Mouse (Mus musculus) MEL (cell line): ENCODE measurements around the gene Dpp4.

Source experiments
- CHD1 ChIP-seq: IDR thresholded peaks from 2 replicates; pipeline ENCODE4 v1.6.1; 2012; ENCODE audit warnings: low read depth, mild to moderate bottlenecking, inconsistent platforms, low read length, improper control_type of control experiment
- CTCF ChIP-seq, 3 experiments: IDR thresholded peaks in 2 of 3; conservative IDR thresholded peaks in 1 of 3; 2 replicates each; pipeline ENCODE4 v1.5.1; 2011 to 2012; ENCODE audit warnings: low read length in 3 of 3, low read depth in 2 of 3, mild to moderate bottlenecking in 2 of 3, improper control_type of control experiment in 1 of 3, inconsistent platforms in 1 of 3, mixed read lengths in 1 of 3, moderate library complexity in 1 of 3; ENCODE audit not compliant: control insufficient read depth in 1 of 3, insufficient read depth in 1 of 3, poor library complexity in 1 of 3, severe bottlenecking in 1 of 3
- ETS1 ChIP-seq: IDR thresholded peaks from 2 replicates; pipeline ENCODE4 v1.6.1; 2012; ENCODE audit warnings: low read depth, mild to moderate bottlenecking, inconsistent platforms, low read length, improper control_type of control experiment, moderate library complexity
- MYC ChIP-seq: IDR thresholded peaks from 2 replicates; pipeline ENCODE4 v1.6.1; 2011; ENCODE audit warnings: low read depth, mild to moderate bottlenecking, low read length, improper control_type of control experiment, moderate library complexity
- POLR2A ChIP-seq, 2 experiments: IDR thresholded peaks; 2 replicates each; pipeline ENCODE4 v1.6.1; 2011 to 2012; ENCODE audit warnings: low read length in 2 of 2, mild to moderate bottlenecking in 2 of 2, control low read depth in 1 of 2, improper control_type of control experiment in 1 of 2, low read depth in 1 of 2, moderate library complexity in 1 of 2; ENCODE audit not compliant: control insufficient read depth in 1 of 2, insufficient read depth in 1 of 2, poor library complexity in 1 of 2
- POLR2AphosphoS5 ChIP-seq: IDR thresholded peaks from 2 replicates; pipeline ENCODE4 v1.6.1; 2012; ENCODE audit warnings: low read depth, borderline replicate concordance, mild to moderate bottlenecking, inconsistent platforms, low read length, moderate library complexity, mixed read lengths
- SIN3A ChIP-seq: IDR thresholded peaks from 2 replicates; pipeline ENCODE4 v1.6.1; 2012; ENCODE audit warnings: low read length, improper control_type of control experiment, inconsistent platforms
- SMC3 ChIP-seq: IDR thresholded peaks from 2 replicates; pipeline ENCODE4 v1.6.1; 2011; ENCODE audit warnings: low read depth, low read length, improper control_type of control experiment
- TCF12 ChIP-seq: IDR thresholded peaks from 2 replicates; pipeline ENCODE4 v1.6.1; 2014; ENCODE audit warnings: low read depth, mild to moderate bottlenecking, inconsistent platforms, low read length, improper control_type of control experiment, moderate library complexity
- USF1 ChIP-seq: IDR thresholded peaks from 2 replicates; pipeline ENCODE4 v1.6.1; 2014; ENCODE audit warnings: low read depth, mild to moderate bottlenecking, inconsistent platforms, low read length, improper control_type of control experiment, moderate library complexity
- ZKSCAN1 ChIP-seq: IDR thresholded peaks from 2 replicates; pipeline ENCODE4 v1.6.1; 2012; ENCODE audit warnings: low read depth, mild to moderate bottlenecking, inconsistent platforms, low read length, improper control_type of control experiment, moderate library complexity

DNA sequence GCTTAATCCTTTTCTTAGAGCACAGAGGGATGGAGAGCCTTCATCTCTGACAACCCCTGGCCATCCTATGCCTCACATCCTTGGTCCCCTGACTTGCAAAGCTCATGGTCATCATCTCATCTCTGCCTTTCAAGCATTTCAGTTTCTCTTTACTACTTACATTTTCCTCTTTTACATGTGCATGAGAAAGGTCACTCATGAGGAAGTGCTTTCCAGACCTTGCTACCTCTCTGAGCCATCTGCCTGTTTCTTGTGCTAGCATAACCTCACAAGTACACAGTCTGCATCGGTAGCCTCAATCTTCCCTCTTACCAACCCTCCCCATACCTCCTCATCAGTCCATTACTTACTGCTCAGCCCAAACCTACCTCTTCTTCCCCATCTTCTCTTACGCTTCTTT is 12.2 kb downstream of the Dpp4 start:
- TF ChIP-seq ZKSCAN1 (no peak), SIN3A (no peak), MYC (no peak), POLR2AphosphoS5 (no peak), CTCF (IDR thresholded peaks at IDR 0.05 in 2 of 3, conservative IDR thresholded peaks at IDR 0.05 in 1 of 3; ENCODE audit: control insufficient read depth in 1 of 3, insufficient read depth in 1 of 3, low read depth in 2 of 3, low read length in 3 of 3, poor library complexity in 1 of 3, severe bottlenecking in 1 of 3) (no peak), SMC3 (no peak), POLR2A (IDR thresholded peaks at IDR 0.05; ENCODE audit: control insufficient read depth in 1 of 2, insufficient read depth in 1 of 2, low read depth in 1 of 2, low read length in 2 of 2, poor library complexity in 1 of 2) (no peak), CHD1 (no peak), USF1 (no peak), ETS1 (no peak), TCF12 (no peak)
